ENCODE assay signal across 13 mouse cellular contexts in the genomic region with DNA sequence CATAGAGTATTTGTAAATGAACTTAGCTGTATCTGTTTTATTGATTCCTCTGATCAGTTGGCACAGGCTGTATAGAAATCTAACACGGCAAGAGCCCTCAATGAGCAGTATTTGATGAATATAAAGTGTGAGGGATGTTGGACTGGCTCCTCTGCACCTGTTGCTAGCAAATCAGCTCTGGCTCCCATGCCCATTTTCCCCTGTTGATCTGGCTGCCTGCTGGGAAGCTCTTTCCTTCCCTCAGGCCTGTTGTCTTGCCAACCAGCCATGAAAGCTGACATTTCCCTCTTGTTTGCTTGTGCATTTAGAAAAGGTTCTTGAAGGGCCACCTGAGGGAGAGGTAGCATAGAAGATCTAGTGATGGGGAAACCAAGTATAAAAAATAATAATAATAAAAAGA.
"Had no signal": no experiment of that assay in that cellular context is flagged by ENCODE, and none has a peak within 500 bp of the region (broad histone marks: within the 10 kb centered on the region; RNA-seq: fewer than 3 reads in every experiment).

No protein-coding gene starts in this region.

- H3K9me3 ChIP-seq: limb, embryonic 12.5 days; liver, embryonic 13.5 days; lung, embryonic 15.5 days; midbrain, embryonic 12.5 days; neural tube, embryonic 12.5 days had no signal

- H3K4me2 ChIP-seq: limb, embryonic 12.5 days; liver, embryonic 13.5 days; lung, embryonic 15.5 days; midbrain, embryonic 12.5 days; neural tube, embryonic 12.5 days had no signal

- H3K27ac ChIP-seq: kidney, postnatal 0 days; limb, embryonic 12.5 days; liver, embryonic 13.5 days; lung, embryonic 15.5 days; midbrain, embryonic 12.5 days; neural tube, embryonic 12.5 days; stomach, postnatal 0 days had no signal

- H3K4me1 ChIP-seq: limb, embryonic 12.5 days; liver, embryonic 13.5 days; lung, embryonic 15.5 days; midbrain, embryonic 12.5 days; neural tube, embryonic 12.5 days had no signal

- H3K9ac ChIP-seq: limb, embryonic 12.5 days; liver, embryonic 13.5 days; liver, postnatal 0 days; lung, embryonic 15.5 days; midbrain, embryonic 12.5 days; neural tube, embryonic 12.5 days had no signal

- H3K4me3 ChIP-seq: limb, embryonic 12.5 days; liver, embryonic 13.5 days; lung, embryonic 15.5 days; midbrain, embryonic 12.5 days; neural tube, embryonic 12.5 days had no signal

- H3K27me3 ChIP-seq: limb, embryonic 12.5 days; liver, embryonic 13.5 days; lung, embryonic 15.5 days; midbrain, embryonic 12.5 days; neural tube, embryonic 12.5 days had no signal

- ATAC-seq: liver, postnatal 0 days had no signal

- H3K36me3 ChIP-seq: limb, embryonic 12.5 days; liver, embryonic 13.5 days; lung, embryonic 15.5 days; midbrain, embryonic 12.5 days; neural tube, embryonic 12.5 days had no signal

- DNase-seq: kidney, adult 9 months; kidney, postnatal 36 days; liver; liver, embryonic 13.5 days; liver, postnatal 0 days; right cerebral cortex, postnatal 25 days; thymus, postnatal 4 days had no signal
